Comparison of ENCODE assay signal across 9 mouse cellular contexts in genomic region chr8:93599776-93600175, GRCm38 (mm10).
DNase-seq lines count a peak whose midpoint lies in the region; ATAC-seq and TF ChIP-seq lines count a peak whose summit lies in the region.
"Had no signal": no experiment of that assay in that cellular context is flagged by ENCODE, and none has a peak within 500 bp of the region (broad histone marks: within the 10 kb centered on the region; RNA-seq: fewer than 3 reads in every experiment).

No protein-coding gene starts in this region.

- no peak overlapping the region for H3K4me3 ChIP-seq in kidney, embryonic 16.5 days (ENCODE audit: low read length)
- H3K4me3 ChIP-seq in embryonic facial prominence, embryonic 14.5 days (ENCODE audit: low read depth, low read length), result no peak overlapping the region
- no peak overlapping the region for H3K4me3 ChIP-seq in hindbrain, embryonic 12.5 days
- H3K4me3 ChIP-seq in cerebellum, adult 2 months (replicated peaks; ENCODE audit: insufficient read depth, low read depth, low read length), result no peak overlapping the region
- H3K4me3 ChIP-seq: limb, embryonic 15.5 days had no signal

- H3K4me1 ChIP-seq in kidney, embryonic 16.5 days (ENCODE audit: insufficient read depth, low read length), result no peaks in the 10 kb centered on the region
- H3K4me1 ChIP-seq in embryonic facial prominence, embryonic 14.5 days (ENCODE audit: control insufficient read depth, insufficient read depth, low read length), result no peaks in the 10 kb centered on the region; the same call in 1 of the 2 replicates
- peaks cover 9% of the 10 kb centered on the region; the same call in 1 of the 2 replicates for H3K4me1 ChIP-seq in hindbrain, embryonic 12.5 days
- H3K4me1 ChIP-seq in cerebellum, adult 2 months (ENCODE audit: control insufficient read depth, insufficient read depth, low read length), result no peaks in the 10 kb centered on the region
- H3K4me1 ChIP-seq: limb, embryonic 15.5 days had no signal

- DNase-seq in kidney, adult 18-20 months, result peak; percentile 15
- peak; percentile 69 for DNase-seq in embryonic facial prominence, embryonic 14.5 days (ENCODE audit: low spot score)
- DNase-seq in lung, postnatal 4 days, result peak; percentile 23 to 75
- DNase-seq in ovary, adult 18-20 months (ENCODE audit: low spot score), result no peak
- no peak for DNase-seq in cerebellum, adult 2 months

- no peaks in the 10 kb centered on the region for H3K27me3 ChIP-seq in kidney, embryonic 16.5 days (ENCODE audit: insufficient read depth, low read length)
- no peaks in the 10 kb centered on the region for H3K27me3 ChIP-seq in embryonic facial prominence, embryonic 14.5 days (replicated peaks; ENCODE audit: control insufficient read depth, insufficient read depth, low read length)
- no peaks in the 10 kb centered on the region for H3K27me3 ChIP-seq in hindbrain, embryonic 12.5 days
- no peaks in the 10 kb centered on the region for H3K27me3 ChIP-seq in cerebellum, adult 2 months (ENCODE audit: control insufficient read depth, insufficient read depth, low read length)
- H3K27me3 ChIP-seq: limb, embryonic 15.5 days had no signal

- ATAC-seq in kidney, embryonic 16.5 days (ENCODE audit: low FRiP score, low TSS enrichment), result no peak
- ATAC-seq in embryonic facial prominence, embryonic 14.5 days (ENCODE audit: low read depth), result peak; percentile 50; the same call in 1 of the 2 replicates
- ATAC-seq in hindbrain, embryonic 12.5 days (ENCODE audit: low FRiP score), result peak; percentile 32; the same call in 1 of the 2 replicates
- ATAC-seq in granulocyte monocyte progenitor cell, adult 5-6 weeks (replicated peaks; ENCODE audit: poor library complexity, severe bottlenecking), result no peak

- no peak overlapping the region for H3K4me2 ChIP-seq in kidney, embryonic 16.5 days (replicated peaks; ENCODE audit: low read depth, low read length)
- H3K4me2 ChIP-seq in embryonic facial prominence, embryonic 14.5 days (ENCODE audit: low read depth, low read length), result no peak overlapping the region
- H3K4me2 ChIP-seq in hindbrain, embryonic 12.5 days (replicated peaks), result no peak overlapping the region
- H3K4me2 ChIP-seq: limb, embryonic 15.5 days had no signal

- H3K27ac ChIP-seq in kidney, embryonic 16.5 days (ENCODE audit: low read length), result no peak overlapping the region
- no peak overlapping the region for H3K27ac ChIP-seq in embryonic facial prominence, embryonic 14.5 days (replicated peaks; ENCODE audit: low read depth, low read length)
- H3K27ac ChIP-seq in hindbrain, embryonic 12.5 days, result no peak overlapping the region
- no peak overlapping the region for H3K27ac ChIP-seq in cerebellum, adult 2 months (ENCODE audit: insufficient read depth, low read length)
- H3K27ac ChIP-seq: limb, embryonic 15.5 days had no signal

- TF ChIP-seq CTCF in cerebellum, adult 2 months (IDR thresholded peaks at IDR 0.05; ENCODE audit: borderline replicate concordance, insufficient read depth, low read depth, low read length), result no peak

- H3K9me3 ChIP-seq in kidney, embryonic 16.5 days (ENCODE audit: low read length), result no peaks in the 10 kb centered on the region
- H3K9me3 ChIP-seq in embryonic facial prominence, embryonic 14.5 days (ENCODE audit: control insufficient read depth, low read length), result no peaks in the 10 kb centered on the region
- H3K9me3 ChIP-seq in hindbrain, embryonic 12.5 days (replicated peaks), result no peaks in the 10 kb centered on the region
- H3K9me3 ChIP-seq: limb, embryonic 15.5 days had no signal

- no peaks in the 10 kb centered on the region for H3K36me3 ChIP-seq in kidney, embryonic 16.5 days (ENCODE audit: insufficient read depth, low read length)
- H3K36me3 ChIP-seq in embryonic facial prominence, embryonic 14.5 days (ENCODE audit: control insufficient read depth, insufficient read depth, low read length), result no peaks in the 10 kb centered on the region
- H3K36me3 ChIP-seq in hindbrain, embryonic 12.5 days, result no peaks in the 10 kb centered on the region
- H3K36me3 ChIP-seq: limb, embryonic 15.5 days had no signal

- no peak overlapping the region for H3K9ac ChIP-seq in kidney, embryonic 16.5 days (replicated peaks; ENCODE audit: low read length)
- no peak overlapping the region for H3K9ac ChIP-seq in embryonic facial prominence, embryonic 14.5 days (ENCODE audit: low read depth, low read length)
- no peak overlapping the region for H3K9ac ChIP-seq in hindbrain, embryonic 12.5 days
- H3K9ac ChIP-seq: limb, embryonic 15.5 days had no signal

- 44% methylated on average over 8 of the region's 8 CpGs for WGBS in kidney, embryonic 16.5 days
- 35% methylated on average over 8 of the region's 8 CpGs for WGBS in embryonic facial prominence, embryonic 14.5 days
- 61% methylated on average over 8 of the region's 8 CpGs for WGBS in hindbrain, embryonic 12.5 days
- 46% methylated on average over 8 of the region's 8 CpGs for WGBS in cerebellum, adult 2 months

- no peak for TF ChIP-seq POLR2A in cerebellum, adult 2 months (IDR thresholded peaks at IDR 0.05; ENCODE audit: borderline replicate concordance, insufficient read depth, low read length)

Comparison
In these comparisons a context has a peak if more than half of its experiments do, and no peak if none do; other contexts are left out.
1. DNase-seq: peak in kidney, adult 18-20 months (single experiment), embryonic facial prominence, embryonic 14.5 days (single experiment) and lung, postnatal 4 days (2 of 2); none in ovary, adult 18-20 months (single experiment) and cerebellum, adult 2 months (0 of 2).
2. ATAC-seq: peak in embryonic facial prominence, embryonic 14.5 days (single experiment) and hindbrain, embryonic 12.5 days (single experiment); none in kidney, embryonic 16.5 days (single experiment) and granulocyte monocyte progenitor cell, adult 5-6 weeks (single experiment).